Mouse (Mus musculus) gastrocnemius, postnatal 4 days (tissue): ENCODE results near the gene Vmn1r40. TPM values are rescaled to one million over a fixed set of nuclear protein-coding genes. Genes with fewer than 3 reads are reported as not detected.

ENCODE experiments used
- total RNA-seq, 2 experiments: library from RNA; stranded (reverse); gene quantifications; 2 replicates each; pipeline ENCODE4 v1.2.3; 2021

The Vmn1r40 gene
- total RNA-seq, 2 experiments from 2014 or later = not detected

Other genes starting within 250 kb of the Vmn1r40 start
- gene Chchd6, start 111.9 kb upstream of the Vmn1r40 start, total RNA-seq = 10 to 100 TPM in 1 of 2 experiments, 1 to 10 TPM in 1; 9.1 to 11.4 TPM
- gene Txnrd3, start 63.6 kb upstream of the Vmn1r40 start, total RNA-seq = 1 to 10 TPM; 8.3 to 9.6 TPM
- gene Vmn1r41, start 33.2 kb downstream of the Vmn1r40 start, total RNA-seq = not detected
- not detected for gene Vmn1r42, start 168.9 kb downstream of the Vmn1r40 start, total RNA-seq
- gene Vmn1r43, start 168.9 kb downstream of the Vmn1r40 start, total RNA-seq = not detected
- not detected for gene Vmn1r44, start 176.1 kb downstream of the Vmn1r40 start, total RNA-seq
- not detected for gene Vmn1r45, start 233.1 kb downstream of the Vmn1r40 start, total RNA-seq